Mouse (Mus musculus): ENCODE data around the gene Rftn1. TPM values are rescaled to one million over a fixed set of nuclear protein-coding genes. Genes with fewer than 3 reads are reported as not detected.

Rftn1 gene
- polyA plus RNA-seq, 1 experiment: 16.8 TPM

DNA sequence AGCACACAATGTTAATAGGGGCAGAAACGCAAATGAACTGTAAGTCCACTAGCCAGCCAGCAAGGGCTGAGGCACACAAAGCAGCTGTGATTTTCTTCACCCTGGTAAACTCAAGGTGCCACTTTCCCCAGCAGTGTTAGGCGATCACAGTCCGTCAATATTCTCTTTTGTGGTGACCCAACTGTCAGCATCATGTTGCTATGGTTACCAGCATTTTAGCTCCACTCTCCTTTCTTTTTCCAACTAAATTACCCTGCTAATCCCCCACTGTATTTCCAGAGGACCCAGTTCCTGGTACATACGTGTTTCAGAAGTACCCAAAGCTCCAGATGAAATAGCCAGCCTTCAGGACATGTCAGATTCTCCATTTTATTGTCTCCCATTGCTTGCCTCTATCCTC lies 169.1 kb downstream of the Rftn1 start:
- TF ChIP-seq CTCF (IDR thresholded peaks at IDR 0.05; ENCODE audit: borderline replicate concordance, insufficient read depth, low read depth, low read length) (no peak), POLR2A (IDR thresholded peaks at IDR 0.05; ENCODE audit: borderline replicate concordance, insufficient read depth, low read length) (no peak)
- no peak for DNase-seq
- Histone ChIP-seq H3K4me1 (ENCODE audit: control insufficient read depth, insufficient read depth, low read length) (peaks cover 15% of the 10 kb centered on the region), H3K4me3 (replicated peaks; ENCODE audit: insufficient read depth, low read depth, low read length) (no peak overlapping the region), H3K27me3 (ENCODE audit: control insufficient read depth, insufficient read depth, low read length) (no peaks in the 10 kb centered on the region), H3K27ac (ENCODE audit: insufficient read depth, low read length) (no peak overlapping the region)
- WGBS: 80% methylated on average over 4 of the region's 4 CpGs

GRCm38 (mm10) chr17:50020211-50021001 lies 170.1 kb downstream of the Rftn1 start:
- TF ChIP-seq POLR2A (IDR thresholded peaks at IDR 0.05; ENCODE audit: borderline replicate concordance, insufficient read depth, low read length) (no peak), CTCF (IDR thresholded peaks at IDR 0.05; ENCODE audit: borderline replicate concordance, insufficient read depth, low read depth, low read length) (no peak)
- DNase-seq: peak; percentile 74 to 77
- 46% methylated on average over 16 of the region's 16 CpGs for WGBS
- Histone ChIP-seq H3K27me3 (ENCODE audit: control insufficient read depth, insufficient read depth, low read length) (no peaks in the 10 kb centered on the region), H3K27ac (ENCODE audit: insufficient read depth, low read length) (peak overlapping the region; percentile 21; the same call in 1 of the 2 replicates), H3K4me3 (replicated peaks; ENCODE audit: insufficient read depth, low read depth, low read length) (no peak overlapping the region), H3K4me1 (ENCODE audit: control insufficient read depth, insufficient read depth, low read length) (peaks cover 15% of the 10 kb centered on the region)

GRCm38 (mm10) chr17:50019819-50020210 lies 170.7 kb downstream of the Rftn1 start:
- TF ChIP-seq POLR2A (IDR thresholded peaks at IDR 0.05; ENCODE audit: borderline replicate concordance, insufficient read depth, low read length) (no peak), CTCF (IDR thresholded peaks at IDR 0.05; ENCODE audit: borderline replicate concordance, insufficient read depth, low read depth, low read length) (no peak)
- Histone ChIP-seq H3K27ac (ENCODE audit: insufficient read depth, low read length) (peak overlapping the region; percentile 76; the same call in 1 of the 2 replicates), H3K4me3 (replicated peaks; ENCODE audit: insufficient read depth, low read depth, low read length) (no peak overlapping the region), H3K4me1 (ENCODE audit: control insufficient read depth, insufficient read depth, low read length) (peaks cover 15% of the 10 kb centered on the region), H3K27me3 (ENCODE audit: control insufficient read depth, insufficient read depth, low read length) (no peaks in the 10 kb centered on the region)
- peak; percentile 32 to 33 for DNase-seq
- WGBS: 76% methylated on average over 3 of the region's 3 CpGs

GRCm38 (mm10) chr17:50019090-50019489 lies 171.4 kb downstream of the Rftn1 start:
- Histone ChIP-seq H3K4me1 (ENCODE audit: control insufficient read depth, insufficient read depth, low read length) (peaks cover 15% of the 10 kb centered on the region), H3K27ac (ENCODE audit: insufficient read depth, low read length) (peak overlapping the region; percentile 78; the same call in 1 of the 2 replicates), H3K4me3 (replicated peaks; ENCODE audit: insufficient read depth, low read depth, low read length) (no peak overlapping the region), H3K27me3 (ENCODE audit: control insufficient read depth, insufficient read depth, low read length) (no peaks in the 10 kb centered on the region)
- DNase-seq: peak; percentile 30 to 45
- 80% methylated on average over 5 of the region's 5 CpGs for WGBS
- no peak for TF ChIP-seq POLR2A (IDR thresholded peaks at IDR 0.05; ENCODE audit: borderline replicate concordance, insufficient read depth, low read length)
- no peak for TF ChIP-seq CTCF (IDR thresholded peaks at IDR 0.05; ENCODE audit: borderline replicate concordance, insufficient read depth, low read depth, low read length)

- 88% methylated on average over 9 of the region's 9 CpGs for WGBS
- DNase-seq: no peak
Observed at GRCm38 (mm10) chr17:50014708-50015107, 175.8 kb downstream of the Rftn1 start.

DNA sequence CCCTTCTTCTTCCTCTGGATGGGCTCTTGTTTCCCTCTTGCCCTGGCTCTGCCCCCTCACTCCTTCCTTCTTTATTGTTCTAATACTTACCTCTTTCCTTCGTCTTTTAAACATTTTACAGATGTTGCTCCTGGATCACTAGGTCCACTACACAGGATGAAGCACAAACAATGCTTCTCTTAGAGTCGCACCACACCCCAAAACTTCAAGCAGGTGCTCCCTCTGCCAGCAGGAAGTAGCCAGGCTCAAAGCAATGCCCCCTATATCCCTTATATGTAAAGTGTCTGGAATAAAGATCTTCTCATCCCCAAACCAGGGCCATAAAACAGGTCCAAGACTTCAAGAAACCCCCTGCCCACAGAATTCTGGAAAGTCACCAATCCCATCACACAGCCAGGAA lies 176.6 kb downstream of the Rftn1 start:
- Histone ChIP-seq H3K4me3 (replicated peaks; ENCODE audit: insufficient read depth, low read depth, low read length) (no peak overlapping the region), H3K4me1 (ENCODE audit: control insufficient read depth, insufficient read depth, low read length) (no peaks in the 10 kb centered on the region), H3K27me3 (ENCODE audit: control insufficient read depth, insufficient read depth, low read length) (no peaks in the 10 kb centered on the region), H3K27ac (ENCODE audit: insufficient read depth, low read length) (no peak overlapping the region)
- TF ChIP-seq CTCF (IDR thresholded peaks at IDR 0.05; ENCODE audit: borderline replicate concordance, insufficient read depth, low read depth, low read length) (no peak), POLR2A (IDR thresholded peaks at IDR 0.05; ENCODE audit: borderline replicate concordance, insufficient read depth, low read length) (no peak)
- WGBS: 97% methylated on average over 2 of the region's 2 CpGs
- DNase-seq: no peak

More at GRCm38 (mm10) chr17:50014708-50015107, 175.8 kb downstream of the Rftn1 start:
- Histone ChIP-seq H3K27ac (ENCODE audit: insufficient read depth, low read length) (no peak overlapping the region), H3K4me1 (ENCODE audit: control insufficient read depth, insufficient read depth, low read length) (peaks cover 4% of the 10 kb centered on the region), H3K4me3 (replicated peaks; ENCODE audit: insufficient read depth, low read depth, low read length) (no peak overlapping the region), H3K27me3 (ENCODE audit: control insufficient read depth, insufficient read depth, low read length) (no peaks in the 10 kb centered on the region)
- no peak for TF ChIP-seq CTCF (IDR thresholded peaks at IDR 0.05; ENCODE audit: borderline replicate concordance, insufficient read depth, low read depth, low read length)
- no peak for TF ChIP-seq POLR2A (IDR thresholded peaks at IDR 0.05; ENCODE audit: borderline replicate concordance, insufficient read depth, low read length)

DNA sequence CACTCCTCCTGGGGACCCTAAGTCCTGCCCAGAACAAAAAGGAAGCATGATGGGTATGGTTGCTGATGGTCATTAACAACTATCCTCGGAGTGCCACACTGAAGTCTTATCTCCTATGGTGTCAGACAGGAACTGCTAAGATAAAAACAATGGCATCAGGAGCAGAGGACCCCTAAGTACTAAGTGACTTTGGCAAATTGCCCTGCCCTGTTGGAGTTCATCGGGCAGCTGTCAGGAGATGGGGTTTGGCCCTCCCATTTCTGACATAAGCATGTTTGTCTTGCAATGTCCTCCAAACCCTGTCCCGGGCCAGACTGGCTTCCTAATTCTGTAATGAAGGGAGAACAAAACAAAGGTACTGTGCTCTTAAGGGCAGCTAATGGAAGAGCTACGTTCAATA lies 180.4 kb downstream of the Rftn1 start:
- 62% methylated on average over 4 of the region's 4 CpGs for WGBS
- TF ChIP-seq CTCF (IDR thresholded peaks at IDR 0.05; ENCODE audit: borderline replicate concordance, insufficient read depth, low read depth, low read length) (no peak), POLR2A (IDR thresholded peaks at IDR 0.05; ENCODE audit: borderline replicate concordance, insufficient read depth, low read length) (no peak)
- Histone ChIP-seq H3K4me3 (replicated peaks; ENCODE audit: insufficient read depth, low read depth, low read length) (no peak overlapping the region), H3K27ac (ENCODE audit: insufficient read depth, low read length) (no peak overlapping the region), H3K4me1 (ENCODE audit: control insufficient read depth, insufficient read depth, low read length) (peaks cover 6% of the 10 kb centered on the region; the same call in 1 of the 2 replicates), H3K27me3 (ENCODE audit: control insufficient read depth, insufficient read depth, low read length) (no peaks in the 10 kb centered on the region)
- no peak for DNase-seq
